Mouse (Mus musculus) ES-E14 (cell line): ENCODE measurements at regions not wholly inside any gene's neighbourhood (a gene's known extent, or its start where the extent isn't known, plus 50 kb on each side); places are given as distances from the start of the nearest gene placed in this dataset.

ENCODE experiments used
- CHD2 ChIP-seq: IDR thresholded peaks from 2 replicates; pipeline ENCODE4 v1.6.1; 2014; ENCODE audit warnings: mild to moderate bottlenecking, low read depth, low read length, inconsistent platforms
- HCFC1 ChIP-seq: IDR thresholded peaks from 2 replicates; pipeline ENCODE4 v1.6.1; 2012; ENCODE audit warnings: low read length, inconsistent platforms, borderline replicate concordance; ENCODE audit not compliant: insufficient read depth
- MAFK ChIP-seq: IDR thresholded peaks from 2 replicates; pipeline ENCODE4 v1.6.1; 2014; ENCODE audit warnings: mild to moderate bottlenecking, low read depth, low read length, inconsistent platforms; ENCODE audit not compliant: insufficient read depth
- ZC3H11A ChIP-seq: IDR thresholded peaks from 2 replicates; pipeline ENCODE4 v1.6.1; 2012; ENCODE audit warnings: low read depth, mild to moderate bottlenecking, inconsistent platforms, low read length, borderline replicate concordance
- ZNF384 ChIP-seq: IDR thresholded peaks from 2 replicates; pipeline ENCODE4 v1.6.1; 2012; ENCODE audit warnings: low read depth, low read length, inconsistent platforms

GRCm38 (mm10) chr1:51596935-51597820, 119.0 kb upstream of the Nabp1 start:
- TF ChIP-seq HCFC1: 0 out of 2 replicates have a peak, but pooled peaks have one; percentile 41
- TF ChIP-seq CHD2: no peak
- peak; percentile 99 for TF ChIP-seq ZC3H11A
- no peak for TF ChIP-seq MAFK
- TF ChIP-seq ZNF384: no peak
